Mouse (Mus musculus) CH12.LX (cell line): Measurements from ENCODE around the gene Uba2. TPM values are rescaled to one million over a fixed set of nuclear protein-coding genes. Genes with fewer than 3 reads are reported as not detected.

Experiments
- DNase-seq: peaks from one replicate; pipeline ENCODE4 v3.0.0-alpha.2; 2013; ENCODE audit errors: extremely low read depth
- H3K27ac ChIP-seq: 2 replicates; pipeline ENCODE4 v1.5.1; 2012; ENCODE audit warnings: low read depth, mild to moderate bottlenecking, control low read depth, moderate library complexity; ENCODE audit not compliant: insufficient read depth
- H3K27me3 ChIP-seq: replicated peaks from 2 replicates; pipeline ENCODE3; 2012; ENCODE audit warnings: inconsistent platforms
- H3K36me3 ChIP-seq, 2 experiments: replicated peaks in 1 of 2; 2 replicates each; pipeline versions ENCODE3 to v1.6.1; 2012; ENCODE audit warnings: inconsistent platforms in 1 of 2, low read length in 1 of 2, mild to moderate bottlenecking in 1 of 2, mixed read lengths in 1 of 2, moderate library complexity in 1 of 2; ENCODE audit not compliant: control insufficient read depth in 1 of 2, insufficient read depth in 1 of 2
- H3K4me1 ChIP-seq, 2 experiments: 2 replicates each; pipeline ENCODE4 v1.6.1; 2012; ENCODE audit warnings: inconsistent platforms in 1 of 2, moderate library complexity in 1 of 2; ENCODE audit not compliant: insufficient read depth in 2 of 2, control insufficient read depth in 1 of 2
- H3K4me2 ChIP-seq: 2 replicates; pipeline ENCODE4 v1.6.1; 2012; ENCODE audit warnings: low read depth, mild to moderate bottlenecking, control low read depth; ENCODE audit not compliant: poor library complexity, insufficient read depth, severe bottlenecking
- H3K4me3 ChIP-seq, 3 experiments: fragments of 150-350 bp in 1 of 3; sonication (generic) in 1 of 3; replicated peaks in 1 of 3; 2 replicates each; pipeline versions ENCODE3 to v1.5.1; 2011 to 2012; ENCODE audit warnings: low read depth in 2 of 3, low read length in 2 of 3, mild to moderate bottlenecking in 2 of 3, moderate library complexity in 2 of 3, control low read depth in 1 of 3, improper control_type of control experiment in 1 of 3, inconsistent platforms in 1 of 3, mixed read lengths in 1 of 3; ENCODE audit not compliant: poor library complexity in 1 of 3
- H3K79me2 ChIP-seq: replicated peaks from 2 replicates; pipeline ENCODE4 v1.6.1; 2012; ENCODE audit warnings: mild to moderate bottlenecking, moderate library complexity; ENCODE audit not compliant: control insufficient read depth, poor library complexity, insufficient read depth, severe bottlenecking; ENCODE audit errors: extremely low read depth
- H3K9ac ChIP-seq: 2 replicates; pipeline ENCODE4 v1.6.1; 2012; ENCODE audit warnings: low read depth, mild to moderate bottlenecking, control low read depth, moderate library complexity; ENCODE audit not compliant: insufficient read depth
- H3K9me3 ChIP-seq: replicated peaks from 2 replicates; pipeline ENCODE3; 2012; ENCODE audit warnings: low read length, inconsistent platforms, mixed read lengths
- BHLHE40 ChIP-seq: IDR thresholded peaks from 2 replicates; pipeline ENCODE4 v1.6.1; 2011; ENCODE audit warnings: mild to moderate bottlenecking, low read depth, low read length, improper control_type of control experiment
- CHD2 ChIP-seq: IDR thresholded peaks from 2 replicates; pipeline ENCODE4 v1.6.1; 2011; ENCODE audit warnings: low read length, improper control_type of control experiment
- CTCF ChIP-seq, 2 experiments: IDR thresholded peaks in 1 of 2; conservative IDR thresholded peaks in 1 of 2; 2 replicates each; pipeline ENCODE4 v1.5.1; 2011 to 2012; ENCODE audit warnings: low read depth in 2 of 2, low read length in 2 of 2, improper control_type of control experiment in 1 of 2, inconsistent platforms in 1 of 2, mild to moderate bottlenecking in 1 of 2, moderate library complexity in 1 of 2
- E2F4 ChIP-seq: IDR thresholded peaks from 2 replicates; pipeline ENCODE4 v1.6.1; 2011; ENCODE audit warnings: low read depth, low read length, improper control_type of control experiment; ENCODE audit not compliant: insufficient replicate concordance
- ELF1 ChIP-seq: IDR thresholded peaks from 2 replicates; pipeline ENCODE4 v1.6.1; 2014; ENCODE audit warnings: low read depth, mild to moderate bottlenecking, inconsistent platforms, low read length, improper control_type of control experiment
- EP300 ChIP-seq: IDR thresholded peaks from 2 replicates; pipeline ENCODE4 v1.6.1; 2011; ENCODE audit warnings: low read length, improper control_type of control experiment
- GABPA ChIP-seq: IDR thresholded peaks from 2 replicates; pipeline ENCODE4 v1.6.1; 2012; ENCODE audit warnings: low read depth, low read length, improper control_type of control experiment, inconsistent platforms; ENCODE audit not compliant: insufficient replicate concordance
- HCFC1 ChIP-seq: IDR thresholded peaks from 2 replicates; pipeline ENCODE4 v1.6.1; 2012; ENCODE audit warnings: low read depth, mild to moderate bottlenecking, inconsistent platforms, low read length, improper control_type of control experiment
- IRF4 ChIP-seq: IDR thresholded peaks from 2 replicates; pipeline ENCODE4 v1.6.1; 2014; ENCODE audit warnings: low read depth, mild to moderate bottlenecking, inconsistent platforms, low read length, improper control_type of control experiment
- JUN ChIP-seq: IDR thresholded peaks from 2 replicates; pipeline ENCODE4 v1.6.1; 2011; ENCODE audit warnings: low read depth, mild to moderate bottlenecking, low read length, improper control_type of control experiment, moderate library complexity; ENCODE audit not compliant: insufficient read depth
- KAT2A ChIP-seq: IDR thresholded peaks from 2 replicates; pipeline ENCODE4 v1.6.1; 2012; ENCODE audit warnings: low read length, improper control_type of control experiment, inconsistent platforms; ENCODE audit not compliant: insufficient replicate concordance
- MAFK ChIP-seq: IDR thresholded peaks from 2 replicates; pipeline ENCODE4 v1.6.1; 2011; ENCODE audit warnings: low read length, improper control_type of control experiment; ENCODE audit not compliant: insufficient replicate concordance
- MAZ ChIP-seq: IDR thresholded peaks from 2 replicates; pipeline ENCODE4 v1.6.1; 2012; ENCODE audit warnings: low read depth, mild to moderate bottlenecking, inconsistent platforms, low read length, improper control_type of control experiment, moderate library complexity
- NELFE ChIP-seq: IDR thresholded peaks from 2 replicates; pipeline ENCODE4 v1.6.1; 2011; ENCODE audit warnings: low read depth, low read length, improper control_type of control experiment
- NRF1 ChIP-seq: IDR thresholded peaks from 2 replicates; pipeline ENCODE4 v1.6.1; 2014; ENCODE audit warnings: low read depth, mild to moderate bottlenecking, inconsistent platforms, low read length, improper control_type of control experiment, moderate library complexity
- SMC3 ChIP-seq: IDR thresholded peaks from 2 replicates; pipeline ENCODE4 v1.6.1; 2011; ENCODE audit warnings: low read depth, low read length, improper control_type of control experiment
- TBP ChIP-seq: conservative IDR thresholded peaks from 2 replicates; pipeline ENCODE4 v1.6.1; 2011; ENCODE audit warnings: low read depth, low read length, improper control_type of control experiment
- TCF12 ChIP-seq: IDR thresholded peaks from 2 replicates; pipeline ENCODE4 v1.6.1; 2014; ENCODE audit warnings: low read depth, mild to moderate bottlenecking, inconsistent platforms, low read length, improper control_type of control experiment
- UBTF ChIP-seq: IDR thresholded peaks from 2 replicates; pipeline ENCODE4 v1.6.1; 2012; ENCODE audit warnings: low read depth, mild to moderate bottlenecking, inconsistent platforms, low read length, improper control_type of control experiment, moderate library complexity
- USF1 ChIP-seq: IDR thresholded peaks from 2 replicates; pipeline ENCODE4 v1.6.1; 2014; ENCODE audit warnings: low read depth, mild to moderate bottlenecking, inconsistent platforms, low read length, improper control_type of control experiment
- USF2 ChIP-seq: conservative IDR thresholded peaks from 2 replicates; pipeline ENCODE4 v1.6.1; 2011; ENCODE audit warnings: low read depth, low read length, improper control_type of control experiment
- ZC3H11A ChIP-seq: IDR thresholded peaks from 2 replicates; pipeline ENCODE4 v1.6.1; 2012; ENCODE audit warnings: low read depth, mild to moderate bottlenecking, inconsistent platforms, low read length, improper control_type of control experiment
- dilution Hi-C: fragments of 300-500 bp; cut with MboI; formaldehyde crosslinking; loops from 2 replicates; pipeline ENCODE4 v1.14.3; 2020; ENCODE audit warnings: low sequenced_read_pairs; ENCODE audit not compliant: extremely low pct_unique_long_range_greater_than_20kb, extremely low pct_ligation_motif_present
- in situ Hi-C: fragments of 300-500 bp; cut with MboI; formaldehyde crosslinking; loops from 3 replicates; pipeline ENCODE4 v1.14.3; 2019; ENCODE audit warnings: low sequenced_read_pairs, low pct_ligation_motif_present, low pct_unique_long_range_greater_than_20kb, mixed read lengths
- polyA plus RNA-seq: library from polyadenylated mRNA; unstranded; fragments of >175 nt; gene quantifications from 2 replicates; pipeline ENCODE4 v1.2.1, GENCODE M21; 2012; ENCODE audit warnings: low read depth; ENCODE audit not compliant: insufficient read length
- total RNA-seq, 2 experiments: library from RNA; depleted of rRNA; stranded (reverse); fragments of 300-350 nt in 1 of 2; fragments of >200 nt in 1 of 2; gene quantifications; 2 replicates each; pipeline ENCODE4 v1.2.3; 2012 to 2014

The Uba2 gene
- total and polyA plus RNA-seq, 3 experiments: 161 to 341 (median 180) TPM

DNA sequence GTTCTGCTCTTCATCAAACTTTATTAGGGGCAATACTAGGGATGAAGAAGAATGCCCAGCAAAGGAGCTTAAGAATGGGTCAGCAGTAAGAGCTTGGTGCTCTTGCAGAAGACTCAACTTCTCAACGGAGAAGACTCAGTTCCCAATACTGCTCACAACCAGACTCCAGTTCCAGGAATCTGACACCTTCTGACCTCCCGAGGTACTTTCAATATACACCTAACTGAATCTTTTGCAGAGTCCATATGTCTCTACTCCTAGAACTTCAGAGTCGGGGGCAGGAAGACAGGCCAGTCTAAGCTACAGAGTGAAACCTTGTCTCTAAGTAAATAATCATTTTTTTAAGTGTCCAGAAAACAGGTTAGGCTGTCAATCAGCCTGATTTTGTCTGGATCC, 37.4 kb downstream of the Uba2 start:
- in situ Hi-C loops: loop anchor here (25.0 kb wide), 1 partner anchor 245 kb away; no protein-coding TSS in a partner anchor
- Histone ChIP-seq H3K36me3 (no peaks in the 10 kb centered on the region), H3K9ac (no peak overlapping the region), H3K4me1 (no peaks in the 10 kb centered on the region), H3K4me2 (no peak overlapping the region), H3K27ac (no peak overlapping the region), H3K79me2 (no peaks in the 10 kb centered on the region), H3K9me3 (peaks cover 3% of the 10 kb centered on the region), H3K4me3 (no peak overlapping the region), H3K27me3 (peaks cover 2% of the 10 kb centered on the region)
- DNase-seq: no peak
- dilution Hi-C loops: no loop called here
- TF ChIP-seq ZC3H11A (no peak), CHD2 (no peak), MAZ (no peak), USF2 (no peak), USF1 (no peak), BHLHE40 (no peak), TCF12 (no peak), NRF1 (no peak), SMC3 (no peak), ELF1 (no peak)

DNA sequence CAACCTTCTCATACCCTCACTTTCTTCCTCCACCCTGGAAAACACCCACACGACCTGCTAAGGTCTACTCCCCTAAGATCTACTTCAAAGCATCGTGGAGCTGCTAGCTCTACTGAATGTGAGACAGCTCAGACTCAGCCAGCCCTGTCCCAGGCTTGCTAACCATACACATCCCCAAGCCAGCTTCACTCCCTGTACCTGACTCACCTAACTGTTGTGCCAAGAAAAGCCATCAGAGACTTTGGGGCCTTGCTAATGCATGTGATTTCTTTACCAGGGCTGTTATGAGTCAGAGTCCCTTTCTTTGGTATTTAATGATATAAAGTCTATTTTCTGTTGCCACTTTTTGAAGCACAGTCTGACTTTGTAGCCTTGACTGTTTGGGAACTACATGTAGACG, 38.3 kb downstream of the Uba2 start:
- no peak for DNase-seq
- Histone ChIP-seq H3K27ac (no peak overlapping the region), H3K9me3 (peaks cover 12% of the 10 kb centered on the region), H3K36me3 (no peaks in the 10 kb centered on the region), H3K27me3 (peaks cover 2% of the 10 kb centered on the region), H3K9ac (no peak overlapping the region), H3K4me3 (no peak overlapping the region), H3K79me2 (no peaks in the 10 kb centered on the region), H3K4me1 (no peaks in the 10 kb centered on the region), H3K4me2 (no peak overlapping the region)
- TF ChIP-seq JUN: no peak
- TF ChIP-seq KAT2A: no peak
- no peak for TF ChIP-seq MAFK
- TF ChIP-seq EP300: no peak
- TF ChIP-seq E2F4: no peak
- TF ChIP-seq GABPA: no peak
- no peak for TF ChIP-seq UBTF
- no peak for TF ChIP-seq CTCF (conservative IDR thresholded peaks at IDR 0.05 in 1 of 2, IDR thresholded peaks at IDR 0.05 in 1 of 2; ENCODE audit: low read depth in 2 of 2, low read length in 2 of 2)
- no peak for TF ChIP-seq IRF4
- no peak for TF ChIP-seq HCFC1
- TF ChIP-seq ELF1: no peak
- no peak for TF ChIP-seq TBP
- no peak for TF ChIP-seq NELFE
- no peak for TF ChIP-seq CHD2
- in situ Hi-C loops: loop anchor here (25.0 kb wide), 1 partner anchor 244 kb away; no protein-coding TSS in a partner anchor
- dilution Hi-C loops: no loop called here
